Mouse (Mus musculus) naive thymus-derived CD4-positive, alpha-beta T cell, adult 2 months (primary cell): ENCODE results near the gene Pnkd.

Experiments used
- DNase-seq: peaks from one replicate; pipeline ENCODE4 v3.0.0-alpha.2; 2011; ENCODE audit warnings: low read depth

Pnkd gene

GRCm38 (mm10) chr1:74278988-74279387 lies 5.7 kb upstream of the Pnkd start:
- no peak for DNase-seq

GRCm38 (mm10) chr1:74280591-74281325 lies 4.0 kb upstream of the Pnkd start:
- no peak for DNase-seq

GRCm38 (mm10) chr1:74281372-74281771 lies 3.4 kb upstream of the Pnkd start:
- DNase-seq, result no peak

GRCm38 (mm10) chr1:74281886-74282285 lies 2.8 kb upstream of the Pnkd start:
- DNase-seq, result no peak

DNA sequence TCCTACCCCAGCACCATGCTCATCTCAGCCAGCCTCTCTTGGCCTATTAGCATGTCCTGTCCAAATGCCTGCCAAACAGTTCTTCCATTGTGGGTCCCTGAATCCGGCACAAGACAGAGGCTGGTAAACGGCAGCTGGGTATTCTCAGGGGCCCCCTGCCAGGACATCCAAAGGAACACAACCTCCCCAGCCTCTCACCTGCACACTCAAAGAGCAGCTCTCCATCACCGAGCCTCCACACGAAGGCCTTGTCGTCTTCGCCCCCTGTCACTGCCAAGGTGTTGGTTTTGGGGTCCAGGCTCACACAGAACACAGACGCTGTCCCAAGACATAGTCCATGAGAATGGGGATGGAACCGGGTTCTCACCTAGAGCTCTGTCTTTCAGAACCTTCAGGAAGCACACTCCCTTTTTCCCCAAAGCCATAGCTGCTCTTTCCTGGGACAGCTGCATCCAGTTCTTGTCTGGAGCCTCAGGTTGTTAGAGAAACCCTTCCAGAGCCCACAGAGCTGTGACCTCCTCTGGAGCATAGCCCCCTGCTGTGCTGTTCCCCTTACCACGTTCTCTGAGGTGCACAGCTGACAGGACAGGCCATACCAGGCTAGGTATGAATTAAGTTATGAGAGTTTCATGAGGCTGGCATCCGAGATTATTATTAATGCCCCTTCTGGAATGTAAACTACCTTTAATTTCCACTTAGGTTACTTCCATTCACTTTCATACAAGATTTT lies 1.7 kb upstream of the Pnkd start:
- DNase-seq, result no peak

- peak; percentile 63 for DNase-seq
Observed at GRCm38 (mm10) chr1:74283686-74284463, 855 bp upstream of the Pnkd start.

GRCm38 (mm10) chr1:74285212-74286010 lies 681 bp downstream of the Pnkd start:
- peak; percentile 45 for DNase-seq

- DNase-seq, result peak; percentile 43
Observed at GRCm38 (mm10) chr1:74286869-74287607, 2.3 kb downstream of the Pnkd start.

GRCm38 (mm10) chr1:74288327-74288726 lies 3.6 kb downstream of the Pnkd start:
- no peak for DNase-seq

- no peak for DNase-seq
Observed at GRCm38 (mm10) chr1:74289248-74289647, 4.5 kb downstream of the Pnkd start.

DNA sequence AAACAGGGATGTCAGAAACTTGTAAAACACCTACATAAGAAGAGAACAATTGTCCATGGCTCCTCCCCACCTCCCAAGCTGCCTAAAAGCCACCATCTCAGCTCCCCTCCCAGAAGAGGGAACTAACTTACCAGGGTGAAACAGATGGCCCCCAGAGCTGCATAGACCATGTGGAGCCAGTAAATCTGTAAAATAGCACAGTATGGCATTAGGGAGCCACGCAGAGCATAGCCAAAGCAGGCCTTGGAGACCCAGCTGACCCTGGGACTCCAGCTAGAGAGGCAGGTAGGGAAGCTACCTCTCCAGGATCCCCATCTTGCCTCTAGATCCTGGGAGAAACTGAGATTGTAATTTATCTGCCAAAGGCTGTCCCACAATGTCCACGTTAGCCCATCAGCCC lies 5.0 kb downstream of the Pnkd start:
- DNase-seq, result no peak

DNA sequence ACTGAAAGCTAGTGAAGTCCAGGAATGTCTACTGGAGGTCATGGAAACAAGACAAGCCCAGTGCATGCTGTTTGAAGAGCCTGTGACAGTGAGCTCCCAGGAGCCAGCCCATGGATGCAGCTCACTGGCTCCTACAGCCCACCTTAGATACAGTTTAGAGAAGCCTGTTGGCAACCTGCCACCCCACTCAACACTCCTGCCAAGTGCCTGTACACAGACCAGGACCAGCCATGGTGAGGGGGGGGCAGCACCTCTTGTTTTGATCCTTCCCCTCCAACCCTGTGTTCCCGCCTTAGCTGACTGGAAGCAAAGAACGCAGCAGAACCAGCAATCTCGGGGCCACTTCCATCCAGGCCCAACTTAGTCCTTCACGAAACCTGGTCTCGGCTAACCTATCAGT lies 5.4 kb downstream of the Pnkd start:
- no peak for DNase-seq

DNA sequence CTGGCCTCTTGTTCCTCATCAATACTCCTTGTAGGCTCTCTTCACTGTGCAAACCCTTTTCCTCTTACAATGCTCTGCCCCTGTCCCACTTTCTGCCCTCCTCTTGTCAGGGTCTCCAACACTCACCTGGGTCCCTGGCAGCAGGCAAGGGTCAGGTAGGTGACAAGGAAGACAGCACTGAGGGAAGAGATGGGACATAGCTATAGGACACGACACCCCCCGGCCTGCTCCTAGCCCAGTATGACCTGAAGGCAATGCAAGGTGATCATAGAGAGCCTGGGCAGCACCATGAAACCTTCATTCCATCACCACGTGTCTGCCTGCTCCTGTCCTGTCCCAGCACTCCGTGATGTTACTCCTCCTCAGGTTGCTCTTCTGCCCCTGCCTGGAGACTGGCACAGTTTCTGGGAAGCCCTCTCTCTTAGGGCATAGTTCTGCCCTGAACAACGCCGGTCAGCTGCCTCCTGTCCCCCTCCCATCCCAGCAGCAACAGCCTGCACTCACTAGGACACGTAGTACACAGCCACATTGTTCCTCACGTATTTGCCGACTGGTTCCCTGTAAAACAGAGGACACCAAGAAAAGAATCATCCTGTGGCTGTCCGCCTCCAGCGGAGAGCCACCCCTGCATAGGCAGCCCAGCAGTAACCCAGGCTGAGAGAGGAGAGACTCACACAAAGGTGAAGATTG lies 7.7 kb downstream of the Pnkd start:
- DNase-seq, result no peak

DNA sequence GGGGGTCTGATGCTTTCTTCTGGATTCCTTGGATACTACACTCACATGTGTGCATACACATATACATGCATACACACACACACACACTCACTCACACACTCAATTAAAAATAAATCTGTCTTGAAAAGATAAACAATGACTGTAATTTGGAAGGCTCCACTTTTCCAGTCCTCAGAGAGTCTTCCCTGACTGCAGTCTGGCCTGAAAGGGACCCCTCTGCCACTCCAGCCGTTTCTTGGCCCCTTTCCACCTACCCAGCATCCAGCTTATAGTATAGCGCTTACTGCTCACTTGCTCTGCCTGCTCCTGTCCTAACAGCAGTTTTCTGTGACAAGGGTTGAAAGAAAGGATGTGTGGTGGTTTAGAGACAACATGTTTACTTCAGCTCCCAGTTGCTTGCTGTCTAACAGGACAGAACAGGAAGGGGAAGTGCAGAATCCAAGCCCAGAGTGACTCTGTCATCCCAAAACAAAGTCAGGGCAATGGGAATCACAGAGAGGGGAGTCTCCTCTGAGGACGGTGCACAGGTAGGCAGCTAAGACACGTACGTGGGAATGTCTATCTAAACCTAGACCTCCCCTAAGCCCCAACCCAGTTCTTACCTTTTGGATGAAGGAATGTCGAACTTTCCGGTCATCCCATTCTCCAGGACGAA lies 8.7 kb downstream of the Pnkd start:
- DNase-seq, result no peak

- no peak for DNase-seq
Observed at GRCm38 (mm10) chr1:74294090-74294643, 9.4 kb downstream of the Pnkd start.

GRCm38 (mm10) chr1:74294733-74295455 lies 10.2 kb downstream of the Pnkd start:
- DNase-seq, result no peak

GRCm38 (mm10) chr1:74295456-74296171 lies 10.9 kb downstream of the Pnkd start:
- DNase-seq, result no peak

DNA sequence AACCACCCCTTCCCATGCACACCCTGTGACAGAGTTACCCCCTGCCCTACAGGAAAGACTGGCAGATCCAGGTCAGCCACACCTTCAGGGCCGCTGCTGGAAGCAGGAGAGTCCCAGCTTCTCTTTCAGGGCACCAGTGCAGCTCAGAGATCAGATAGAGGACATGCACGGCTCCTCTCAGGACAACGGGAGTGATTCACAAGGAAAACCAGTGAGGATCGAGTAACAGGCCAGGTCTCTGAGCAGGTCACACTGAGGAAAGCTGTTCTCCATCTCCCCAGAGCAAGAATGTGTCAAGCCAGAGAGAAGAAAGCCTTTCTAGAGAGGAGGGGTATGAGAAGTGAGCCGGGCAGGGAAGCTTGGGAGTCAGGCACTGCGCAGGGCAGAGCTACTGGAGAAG lies 11.7 kb downstream of the Pnkd start:
- no peak for DNase-seq
